Mouse (Mus musculus) midbrain, embryonic 14.5 days (tissue): ENCODE data around the gene Grasp. TPM values are rescaled to one million over a fixed set of nuclear protein-coding genes. Genes with fewer than 3 reads are reported as not detected.

Source experiments
- ATAC-seq: fragments of 200-750 bp; cut with Nextera tagmentation; 2 replicates; pipeline ENCODE4 v1.8.0; 2017; ENCODE audit warnings: moderate number of reproducible peaks, moderate library complexity; ENCODE audit not compliant: low FRiP score, low TSS enrichment
- DNase-seq: peaks from one replicate; pipeline ENCODE4 v3.0.0-alpha.2; 2015
- H3K27ac ChIP-seq: fragments of 300-500 bp; sonication (generic); replicated peaks from 2 replicates; pipeline ENCODE4 v1.5.1; 2014; ENCODE audit warnings: mild to moderate bottlenecking, low read depth, low read length, moderate library complexity
- H3K27me3 ChIP-seq: fragments of 300-500 bp; sonication (generic); 2 replicates; pipeline ENCODE4 v1.6.1; 2014; ENCODE audit warnings: low read length, control low read depth, mixed read lengths; ENCODE audit not compliant: control insufficient read depth, insufficient read depth
- H3K36me3 ChIP-seq: fragments of 300-500 bp; sonication (generic); 2 replicates; pipeline ENCODE4 v1.6.1; 2014; ENCODE audit warnings: low read length, control low read depth; ENCODE audit not compliant: control insufficient read depth, insufficient read depth
- H3K4me1 ChIP-seq: fragments of 300-500 bp; sonication (generic); 2 replicates; pipeline ENCODE4 v1.6.1; 2014; ENCODE audit warnings: mild to moderate bottlenecking, antibody characterized with exemption, low read length, control low read depth; ENCODE audit not compliant: control insufficient read depth, insufficient read depth
- H3K4me2 ChIP-seq: fragments of 300-500 bp; sonication (generic); 2 replicates; pipeline ENCODE4 v1.6.1; 2014; ENCODE audit warnings: mild to moderate bottlenecking, low read length, moderate library complexity
- H3K4me3 ChIP-seq: fragments of 300-500 bp; sonication (generic); replicated peaks from 2 replicates; pipeline ENCODE4 v1.5.1; 2014; ENCODE audit warnings: low read depth, low read length
- H3K9ac ChIP-seq: fragments of 300-500 bp; sonication (generic); replicated peaks from 2 replicates; pipeline ENCODE4 v1.6.1; 2014; ENCODE audit warnings: mild to moderate bottlenecking, low read length, moderate library complexity
- H3K9me3 ChIP-seq: fragments of 300-500 bp; sonication (generic); 2 replicates; pipeline ENCODE4 v1.6.1; 2016; ENCODE audit warnings: low read length, control low read depth, mixed read lengths; ENCODE audit not compliant: control insufficient read depth
- WGBS: fragments of 180-500 bp; shearing (Covaris S2); extraction: QIAGEN DNeasy Blood & Tissue Kit; methylation state at CpG from one replicate; pipeline ENCODE4 v1.1.7; 2014; 5-methylcytosine and 5-hydroxymethylcytosine counted together
- polyA plus RNA-seq: library from polyadenylated mRNA; unstranded; fragments of >200 nt; fragmentation: Nextera tagmentation; extraction: Ambion mirVana; gene quantifications from 2 replicates; pipeline ENCODE4 v1.2.1, GENCODE M21; 2014

The Grasp gene
- polyA plus RNA-seq, 1 experiment from 2014 or later: 0.97 TPM

DNA sequence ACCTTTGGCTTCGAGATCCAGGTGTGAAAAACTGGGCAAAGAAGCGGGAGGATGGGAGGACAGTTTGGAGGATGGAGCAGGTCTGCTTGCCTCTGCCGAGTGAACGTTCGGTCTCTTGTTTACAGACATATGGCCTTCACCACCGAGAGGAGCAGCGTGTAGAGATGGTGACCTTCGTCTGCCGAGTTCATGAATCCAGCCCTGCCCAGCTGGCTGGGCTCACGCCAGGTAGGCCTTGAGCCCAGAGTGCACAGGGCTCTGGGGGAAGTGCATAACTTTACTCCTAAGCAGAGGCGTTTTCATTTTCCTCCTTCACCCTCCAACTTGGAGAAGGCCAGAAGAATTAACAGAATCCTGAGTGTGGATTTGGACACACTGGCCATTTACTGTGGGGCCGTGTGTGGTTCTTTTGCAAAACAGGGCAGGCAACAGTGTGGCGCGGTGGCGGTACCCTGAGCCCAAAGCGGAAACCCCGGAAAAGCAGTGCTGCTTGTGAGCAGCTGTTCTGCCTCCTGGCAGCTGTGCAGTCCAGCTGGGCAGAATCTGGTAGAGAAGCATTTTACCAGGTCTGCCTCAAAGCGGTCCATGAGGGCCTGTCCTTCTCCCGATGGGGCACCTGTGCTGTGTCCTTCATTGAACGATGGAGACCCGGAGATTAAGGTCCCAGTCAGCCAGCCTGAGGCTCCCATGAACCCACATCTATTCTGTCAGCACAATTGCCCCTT lies 5.0 kb downstream of the Grasp start:
- H3K4me1 ChIP-seq: peaks cover 10% of the 10 kb centered on the region; the same call in 1 of the 2 replicates
- 0 out of 2 replicates have a peak, but pooled peaks cover 3% of the 10 kb centered on the region for H3K27me3 ChIP-seq
- DNase-seq (no peak), ATAC-seq (no peak)
- H3K4me2 ChIP-seq: no peak overlapping the region
- H3K4me3 ChIP-seq: no peak overlapping the region
- H3K27ac ChIP-seq: no peak overlapping the region
- WGBS: 92% methylated on average over 21 of the region's 21 CpGs
- no peak overlapping the region for H3K9ac ChIP-seq
- 0 out of 2 replicates have a peak, but pooled peaks cover 10% of the 10 kb centered on the region for H3K36me3 ChIP-seq
- no peaks in the 10 kb centered on the region for H3K9me3 ChIP-seq

- H3K4me3 ChIP-seq: no peak overlapping the region
- no peak overlapping the region for H3K27ac ChIP-seq
- no peaks in the 10 kb centered on the region for H3K4me1 ChIP-seq
- H3K4me2 ChIP-seq: no peak overlapping the region
- DNase-seq (no peak), ATAC-seq (no peak)
- H3K9ac ChIP-seq: no peak overlapping the region
- H3K9me3 ChIP-seq: no peaks in the 10 kb centered on the region
- 0 out of 2 replicates have a peak, but pooled peaks cover 10% of the 10 kb centered on the region for H3K36me3 ChIP-seq
- 97% methylated on average over 19 of the region's 19 CpGs for WGBS
- 0 out of 2 replicates have a peak, but pooled peaks cover 3% of the 10 kb centered on the region for H3K27me3 ChIP-seq
Observed at GRCm38 (mm10) chr15:101230503-101230902, 6.5 kb downstream of the Grasp start.

- H3K9ac ChIP-seq: no peak overlapping the region; the same call in 1 of the 2 replicates
Observed at GRCm38 (mm10) chr15:101230995-101231647, 7.1 kb downstream of the Grasp start.

DNA sequence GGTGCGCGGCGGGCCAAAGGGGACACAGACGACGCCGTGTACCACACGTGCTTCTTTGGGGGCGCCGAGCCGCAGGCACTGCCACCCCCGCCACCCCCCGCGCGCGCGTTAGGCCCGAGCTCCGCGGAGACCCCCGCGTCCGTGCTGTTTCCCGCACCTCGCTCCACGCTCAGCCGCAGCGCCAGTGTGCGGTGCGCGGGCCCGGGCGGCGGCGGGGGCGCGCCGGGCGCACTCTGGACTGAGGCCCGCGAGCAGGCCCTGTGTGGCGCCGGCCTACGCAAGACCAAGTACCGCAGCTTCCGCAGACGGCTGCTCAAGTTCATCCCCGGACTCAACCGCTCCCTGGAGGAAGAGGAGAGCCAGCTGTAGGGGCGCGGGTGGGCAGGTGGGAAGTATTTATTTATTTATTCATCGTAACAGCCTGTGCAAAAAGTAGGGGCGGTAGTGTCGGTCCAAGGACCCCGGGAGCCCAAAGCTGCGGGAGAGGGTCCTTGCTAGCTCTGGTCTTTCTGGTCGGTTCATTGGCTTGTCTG lies 7.7 kb downstream of the Grasp start:
- Histone ChIP-seq H3K9me3 (no peaks in the 10 kb centered on the region), H3K4me2 (peak overlapping the region; percentile 44), H3K4me3 (0 out of 2 replicates have a peak overlapping the region, but pooled peaks have one; percentile 12), H3K4me1 (no peaks in the 10 kb centered on the region), H3K27me3 (0 out of 2 replicates have a peak, but pooled peaks cover 3% of the 10 kb centered on the region), H3K27ac (no peak overlapping the region), H3K36me3 (0 out of 2 replicates have a peak, but pooled peaks cover 10% of the 10 kb centered on the region), H3K9ac (no peak overlapping the region; the same call in 1 of the 2 replicates)
- ATAC-seq (no peak), DNase-seq (no peak)
- WGBS: 52% methylated on average over 53 of the region's 56 CpGs

More at GRCm38 (mm10) chr15:101230995-101231647, 7.1 kb downstream of the Grasp start:
- Histone ChIP-seq H3K36me3 (0 out of 2 replicates have a peak, but pooled peaks cover 10% of the 10 kb centered on the region), H3K27me3 (0 out of 2 replicates have a peak, but pooled peaks cover 3% of the 10 kb centered on the region), H3K4me3 (0 out of 2 replicates have a peak overlapping the region, but pooled peaks have one; percentile 12), H3K27ac (no peak overlapping the region), H3K9me3 (no peaks in the 10 kb centered on the region), H3K4me2 (peak overlapping the region; percentile 44), H3K4me1 (no peaks in the 10 kb centered on the region)
- DNase-seq (no peak), ATAC-seq (no peak)
- WGBS: 78% methylated on average over 23 of the region's 23 CpGs

DNA sequence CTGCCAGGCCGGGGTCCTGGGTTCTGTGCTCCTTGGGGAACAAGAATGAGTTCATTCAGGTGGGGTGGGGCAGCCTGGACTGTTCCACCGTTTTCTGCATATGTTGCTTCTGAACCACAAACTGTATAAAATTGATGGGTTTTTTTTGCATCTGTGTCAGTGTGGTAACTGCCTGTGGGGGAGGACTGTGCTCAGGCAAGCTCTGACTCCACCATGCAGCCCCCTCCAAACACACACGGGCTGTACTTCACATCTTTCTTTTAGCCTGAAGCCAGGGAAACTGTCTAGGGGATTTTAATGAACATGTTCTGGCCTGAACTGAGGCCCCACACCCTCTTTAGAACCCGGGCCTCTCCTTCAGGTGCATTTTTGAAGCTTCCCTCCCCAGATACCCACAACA lies 8.6 kb downstream of the Grasp start:
- DNase-seq (no peak), ATAC-seq (no peak)
- Histone ChIP-seq H3K36me3 (0 out of 2 replicates have a peak, but pooled peaks cover 10% of the 10 kb centered on the region), H3K27ac (no peak overlapping the region), H3K9ac (no peak overlapping the region), H3K4me2 (no peak overlapping the region), H3K4me1 (no peaks in the 10 kb centered on the region), H3K9me3 (no peaks in the 10 kb centered on the region), H3K4me3 (no peak overlapping the region), H3K27me3 (0 out of 2 replicates have a peak, but pooled peaks cover 3% of the 10 kb centered on the region)
- 82% methylated on average over 4 of the region's 4 CpGs for WGBS

DNA sequence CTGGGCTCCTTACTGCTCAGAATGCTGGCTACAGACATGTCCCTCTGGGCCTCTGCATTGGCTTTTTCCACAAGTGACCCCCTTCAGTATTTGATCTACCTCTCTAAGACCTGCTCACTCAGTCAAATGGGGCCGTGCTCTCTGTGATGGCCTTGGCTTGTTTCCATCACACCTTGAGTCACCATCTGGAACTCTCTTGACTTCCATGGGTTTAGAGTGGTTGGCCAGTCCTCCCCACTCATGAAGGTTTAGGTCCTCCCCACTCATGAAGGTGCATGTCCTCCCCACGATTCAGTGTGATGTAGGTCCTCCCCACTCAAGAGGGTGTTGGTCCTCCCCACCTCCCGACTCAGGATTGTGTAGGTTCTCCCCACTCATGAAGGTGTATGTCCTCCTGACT lies 9.2 kb downstream of the Grasp start:
- 91% methylated on average over 3 of the region's 3 CpGs for WGBS
- H3K4me3 ChIP-seq: no peak overlapping the region
- H3K36me3 ChIP-seq: 0 out of 2 replicates have a peak, but pooled peaks cover 10% of the 10 kb centered on the region
- no peaks in the 10 kb centered on the region for H3K9me3 ChIP-seq
- H3K4me2 ChIP-seq: no peak overlapping the region
- H3K27me3 ChIP-seq: 0 out of 2 replicates have a peak, but pooled peaks cover 3% of the 10 kb centered on the region
- no peaks in the 10 kb centered on the region for H3K4me1 ChIP-seq
- no peak for ATAC-seq
- no peak overlapping the region for H3K9ac ChIP-seq
- no peak for DNase-seq
- H3K27ac ChIP-seq: no peak overlapping the region

DNA sequence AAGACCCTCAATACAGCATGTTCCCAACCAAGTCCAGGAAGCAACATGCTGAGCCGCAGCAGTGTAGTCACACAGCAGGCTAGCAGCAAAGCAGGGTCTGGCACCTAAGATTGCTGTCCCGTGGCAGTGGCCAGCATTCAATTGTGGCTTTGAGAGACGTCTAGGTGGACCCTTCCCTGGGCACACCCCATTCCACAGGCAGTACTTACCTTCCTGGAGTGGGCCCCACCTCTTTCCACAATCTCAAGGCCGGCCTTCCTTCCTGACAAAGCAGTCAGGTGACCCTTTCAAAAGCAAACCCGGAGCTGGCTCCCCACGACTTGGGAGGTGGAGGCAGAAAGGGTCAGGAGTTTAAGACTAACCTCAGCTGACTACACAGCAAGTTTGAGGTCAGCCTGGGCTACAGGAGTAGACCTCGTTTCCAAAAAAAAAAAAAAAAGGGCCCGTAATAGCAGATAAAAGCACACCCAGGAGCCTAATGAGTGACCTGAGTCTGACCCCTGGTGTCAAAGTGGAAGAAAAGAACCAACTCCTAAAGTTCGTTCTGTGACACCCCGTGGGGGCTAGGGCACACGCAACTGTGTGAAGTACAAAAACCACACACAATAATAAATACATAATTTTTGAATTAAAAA lies 9.8 kb downstream of the Grasp start:
- Histone ChIP-seq H3K4me2 (no peak overlapping the region), H3K36me3 (0 out of 2 replicates have a peak, but pooled peaks cover 10% of the 10 kb centered on the region), H3K4me1 (0 out of 2 replicates have a peak, but pooled peaks cover 1% of the 10 kb centered on the region), H3K9ac (no peak overlapping the region), H3K27ac (no peak overlapping the region), H3K4me3 (no peak overlapping the region), H3K27me3 (0 out of 2 replicates have a peak, but pooled peaks cover 3% of the 10 kb centered on the region), H3K9me3 (no peaks in the 10 kb centered on the region)
- ATAC-seq (no peak), DNase-seq (no peak)
- 31% methylated on average over 11 of the region's 11 CpGs for WGBS
